ENCODE assay signal across 7 mouse cellular contexts in the genomic region with DNA sequence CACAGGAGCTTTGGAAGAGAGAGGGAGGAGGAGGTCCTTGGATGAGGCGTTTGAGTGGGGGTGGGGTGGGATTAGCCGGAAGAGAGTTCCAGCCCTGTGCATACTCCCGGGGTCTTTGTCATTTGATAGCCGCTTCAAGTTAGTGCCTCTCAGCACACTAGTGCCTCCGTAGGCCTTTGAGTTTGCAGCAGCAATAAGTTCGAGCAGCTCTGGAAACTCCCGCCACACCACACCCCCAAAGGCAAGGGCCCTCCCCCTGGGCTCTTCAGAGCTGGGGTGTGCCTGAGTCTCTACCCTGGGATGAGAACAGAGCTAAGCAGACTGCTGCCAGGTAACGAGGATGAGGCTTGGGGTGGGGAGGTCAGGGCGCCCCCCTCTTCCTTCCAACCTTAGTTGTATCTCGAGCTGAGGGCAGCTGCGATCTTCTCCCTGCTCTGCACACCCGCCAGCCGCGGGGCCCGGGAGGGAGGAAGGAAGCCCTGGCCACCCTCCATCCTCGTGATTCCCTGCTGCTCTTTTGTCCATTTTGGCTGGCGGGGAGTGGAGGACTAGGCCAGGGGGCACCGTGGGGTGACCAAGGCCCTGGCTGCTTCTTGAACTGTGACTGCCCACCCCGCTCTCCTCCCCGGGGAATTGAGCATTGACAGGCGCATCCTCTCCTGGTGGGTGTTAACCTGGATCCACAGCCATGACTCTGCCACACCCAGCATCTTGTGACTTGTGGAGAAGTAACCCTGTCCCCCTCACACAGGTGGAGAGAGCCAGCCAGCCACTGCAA. TPM values are rescaled to one million over a fixed set of nuclear protein-coding genes. Genes with fewer than 3 reads are reported as not detected.
DNase-seq lines count a peak whose midpoint lies in the region; ATAC-seq and TF ChIP-seq lines count a peak whose summit lies in the region.

No protein-coding gene starts in this region.

- TF ChIP-seq POLR2A in kidney, adult 2 months (IDR thresholded peaks at IDR 0.05; ENCODE audit: low read depth, low read length): no peak
- TF ChIP-seq POLR2A in olfactory bulb, adult 2 months (IDR thresholded peaks at IDR 0.05; ENCODE audit: insufficient read depth, low read depth, low read length): no peak

- no peak for TF ChIP-seq CTCF in kidney, adult 2 months (conservative IDR thresholded peaks at IDR 0.05; ENCODE audit: insufficient read depth, insufficient read length, low read depth, low read length)
- TF ChIP-seq CTCF in olfactory bulb, adult 2 months (IDR thresholded peaks at IDR 0.05; ENCODE audit: insufficient read depth, low read depth, low read length): no peak

- WGBS in heart, embryonic 10.5 days: 6% methylated on average over 21 of the region's 21 CpGs
- WGBS in kidney, adult 2 months: 18% methylated on average over 20 of the region's 21 CpGs
- 6% methylated on average over 15 of the region's 21 CpGs for WGBS in lung, embryonic 16.5 days
- 24% methylated on average over 21 of the region's 21 CpGs for WGBS in olfactory bulb, adult 2 months

- H3K27ac ChIP-seq in heart, embryonic 10.5 days: peak overlapping the region; percentile 75
- H3K27ac ChIP-seq in kidney, adult 2 months (ENCODE audit: insufficient read depth, low read depth, low read length): peak overlapping the region; percentile 4; the same call in 1 of the 2 replicates
- H3K27ac ChIP-seq in lung, embryonic 16.5 days (ENCODE audit: low read length): peak overlapping the region; percentile 14; the same call in 1 of the 2 replicates
- H3K27ac ChIP-seq in olfactory bulb, adult 2 months (ENCODE audit: insufficient read depth, low read depth, low read length): no peak overlapping the region

- H3K4me3 ChIP-seq in heart, embryonic 10.5 days: peak overlapping the region; percentile 54
- peak overlapping the region; percentile 47 for H3K4me3 ChIP-seq in kidney, adult 2 months (ENCODE audit: insufficient read depth, low read depth, low read length)
- peak overlapping the region; percentile 49 for H3K4me3 ChIP-seq in lung, embryonic 16.5 days (ENCODE audit: low read length)
- peak overlapping the region; percentile 13 for H3K4me3 ChIP-seq in olfactory bulb, adult 2 months (ENCODE audit: insufficient read depth, low read depth, low read length)

- peaks cover 17% of the 10 kb centered on the region for H3K4me1 ChIP-seq in heart, embryonic 10.5 days
- no peaks in the 10 kb centered on the region for H3K4me1 ChIP-seq in kidney, adult 2 months (ENCODE audit: control insufficient read depth, insufficient read depth, low read length)
- peaks cover 6% of the 10 kb centered on the region for H3K4me1 ChIP-seq in lung, embryonic 16.5 days (replicated peaks; ENCODE audit: control insufficient read depth, insufficient read depth, low read length)
- peaks cover 21% of the 10 kb centered on the region for H3K4me1 ChIP-seq in olfactory bulb, adult 2 months (ENCODE audit: control insufficient read depth, insufficient read depth, low read length)

- peak; percentile 86 for DNase-seq in embryo, embryonic 9.5 days (ENCODE audit: extremely low spot score)
- peak; percentile 80 for DNase-seq in heart, embryonic 10.5 days (ENCODE audit: low spot score)
- DNase-seq in kidney, adult 2 months: peak; percentile 73
- peak; percentile 65 for DNase-seq in yolk sac, embryonic 10.5 days (ENCODE audit: low spot score)

- H3K36me3 ChIP-seq in heart, embryonic 10.5 days: no peaks in the 10 kb centered on the region
- H3K36me3 ChIP-seq in kidney, adult 2 months (ENCODE audit: control insufficient read depth, insufficient read depth, low read length): no peaks in the 10 kb centered on the region
- H3K36me3 ChIP-seq in lung, embryonic 16.5 days (ENCODE audit: control insufficient read depth, insufficient read depth, low read length): no peaks in the 10 kb centered on the region

- no peaks in the 10 kb centered on the region for H3K9me3 ChIP-seq in heart, embryonic 10.5 days
- H3K9me3 ChIP-seq in lung, embryonic 16.5 days (ENCODE audit: control insufficient read depth, low read length): no peaks in the 10 kb centered on the region

- H3K4me2 ChIP-seq in lung, embryonic 16.5 days (ENCODE audit: low read depth, low read length): peak overlapping the region; percentile 71

- peak; percentile 94 for ATAC-seq in activated CD4-positive, CD25-positive, alpha-beta regulatory T cell, adult 4 months
- peak; percentile 86 for ATAC-seq in lung, embryonic 16.5 days (ENCODE audit: low read depth)

- H3K9ac ChIP-seq in lung, embryonic 16.5 days (ENCODE audit: low read length): peak overlapping the region; percentile 64

- peaks cover 14% of the 10 kb centered on the region for H3K27me3 ChIP-seq in heart, embryonic 10.5 days (ENCODE audit: insufficient read depth, poor library complexity, severe bottlenecking)
- H3K27me3 ChIP-seq in kidney, adult 2 months (replicated peaks; ENCODE audit: control insufficient read depth, insufficient read depth, low read length): no peaks in the 10 kb centered on the region
- no peaks in the 10 kb centered on the region for H3K27me3 ChIP-seq in lung, embryonic 16.5 days (ENCODE audit: control insufficient read depth, insufficient read depth, low read depth, low read length)

RNA-seq across cellular contexts. Expression of a gene that starts 3.2 kb away (rescaled TPM):
- 10 to 100 TPM; 39.5 to 46.5 TPM for polyA plus RNA-seq in activated CD4-positive, CD25-positive, alpha-beta regulatory T cell, adult 4 months (2017; shearing (Covaris generic))
- 2.7 and 6.7 TPM in 2 replicates for polyA plus RNA-seq in heart, embryonic 10.5 days (2016; fragmentation: Nextera tagmentation; extraction: Ambion mirVana)
- polyA plus RNA-seq in kidney, adult 2 months (2012; rRNA removed): 6.4 and 13.1 TPM in 2 replicates
- polyA plus RNA-seq in lung, embryonic 16.5 days (2015; fragmentation: Nextera tagmentation; extraction: Ambion mirVana): 4.4 and 5.0 TPM in 2 replicates
- not detected in 2 replicates for polyA plus RNA-seq in olfactory bulb, adult 2 months (2012; ENCODE audit: insufficient read depth, insufficient read length, low replicate concordance, missing spikeins)

RNA-seq across cellular contexts. Expression of a gene that starts 51.7 kb away (rescaled TPM):
- polyA plus RNA-seq in activated CD4-positive, CD25-positive, alpha-beta regulatory T cell, adult 4 months (2017; shearing (Covaris generic)): 10 to 100 TPM; 44.5 to 70.3 TPM
- 243 and 295 TPM in 2 replicates for polyA plus RNA-seq in heart, embryonic 10.5 days (2016; fragmentation: Nextera tagmentation; extraction: Ambion mirVana)
- polyA plus RNA-seq in kidney, adult 2 months (2012; rRNA removed): 75.8 and 91.5 TPM in 2 replicates
- 214 and 259 TPM in 2 replicates for polyA plus RNA-seq in lung, embryonic 16.5 days (2015; fragmentation: Nextera tagmentation; extraction: Ambion mirVana)
- 674 and 1,250 TPM in 2 replicates for polyA plus RNA-seq in olfactory bulb, adult 2 months (2012; ENCODE audit: insufficient read depth, insufficient read length, low replicate concordance, missing spikeins)

RNA-seq across cellular contexts. Expression of a gene that starts 54.5 kb away (rescaled TPM):
- under 1 TPM; 0.75 to 0.96 TPM for polyA plus RNA-seq in activated CD4-positive, CD25-positive, alpha-beta regulatory T cell, adult 4 months (2017; shearing (Covaris generic))
- 2.4 and 3.1 TPM in 2 replicates for polyA plus RNA-seq in heart, embryonic 10.5 days (2016; fragmentation: Nextera tagmentation; extraction: Ambion mirVana)
- polyA plus RNA-seq in kidney, adult 2 months (2012; rRNA removed): 18.2 and 23.2 TPM in 2 replicates
- polyA plus RNA-seq in lung, embryonic 16.5 days (2015; fragmentation: Nextera tagmentation; extraction: Ambion mirVana): 6.5 and 7.4 TPM in 2 replicates
- polyA plus RNA-seq in olfactory bulb, adult 2 months (2012; ENCODE audit: insufficient read depth, insufficient read length, low replicate concordance, missing spikeins): not detected in 2 replicates
